Mouse (Mus musculus) brain, embryonic 18.5 days (tissue): ENCODE measurements around the gene Caln1.

Experiments used
- DNase-seq: peaks from one replicate; pipeline ENCODE4 v3.0.0-alpha.2; 2012; ENCODE audit warnings: low read depth, low spot score

Gene Caln1

GRCm38 (mm10) chr5:130812556-130812955 lies 443.3 kb downstream of the Caln1 start:
- no peak for DNase-seq

- DNase-seq: no peak
Measured at GRCm38 (mm10) chr5:130813089-130813488, 443.8 kb downstream of the Caln1 start.

- DNase-seq: no peak
Measured at GRCm38 (mm10) chr5:130815352-130815751, 446.1 kb downstream of the Caln1 start.

GRCm38 (mm10) chr5:130820021-130820648 lies 450.9 kb downstream of the Caln1 start:
- no peak for DNase-seq

- no peak for DNase-seq
Measured at GRCm38 (mm10) chr5:130820661-130821060, 451.4 kb downstream of the Caln1 start.

- no peak for DNase-seq
Measured at GRCm38 (mm10) chr5:130825797-130826196, 456.5 kb downstream of the Caln1 start.

GRCm38 (mm10) chr5:130848562-130848961 lies 479.3 kb downstream of the Caln1 start:
- no peak for DNase-seq

GRCm38 (mm10) chr5:130849610-130850009 lies 480.4 kb downstream of the Caln1 start:
- DNase-seq: no peak

- no peak for DNase-seq
Measured at GRCm38 (mm10) chr5:130852182-130852581, 482.9 kb downstream of the Caln1 start.

GRCm38 (mm10) chr5:130853371-130853770 lies 484.1 kb downstream of the Caln1 start:
- peak; percentile 58 for DNase-seq

GRCm38 (mm10) chr5:130854430-130854829 lies 485.2 kb downstream of the Caln1 start:
- DNase-seq: no peak

GRCm38 (mm10) chr5:130858148-130858547 lies 488.9 kb downstream of the Caln1 start:
- DNase-seq: no peak

- no peak for DNase-seq
Measured at GRCm38 (mm10) chr5:130858706-130859105, 489.5 kb downstream of the Caln1 start.

GRCm38 (mm10) chr5:130859736-130860135 lies 490.5 kb downstream of the Caln1 start:
- no peak for DNase-seq

- no peak for DNase-seq
Measured at GRCm38 (mm10) chr5:130862302-130862701, 493.0 kb downstream of the Caln1 start.

GRCm38 (mm10) chr5:130869869-130870268 lies 500.6 kb downstream of the Caln1 start:
- no peak for DNase-seq

GRCm38 (mm10) chr5:130871086-130871485 lies 501.8 kb downstream of the Caln1 start:
- DNase-seq: no peak

- DNase-seq: no peak
Measured at GRCm38 (mm10) chr5:130875391-130875790, 506.1 kb downstream of the Caln1 start.

GRCm38 (mm10) chr5:130880331-130880730 lies 511.1 kb downstream of the Caln1 start:
- no peak for DNase-seq

- no peak for DNase-seq
Measured at GRCm38 (mm10) chr5:130891735-130892134, 522.5 kb downstream of the Caln1 start.

GRCm38 (mm10) chr5:130895991-130896390 lies 526.7 kb downstream of the Caln1 start:
- no peak for DNase-seq
